Mouse (Mus musculus): ENCODE data around the gene Stk38l.
A peak's percentile ranks its signal among the peaks of the same experiment; 100 is the strongest.
"Not testable (repeated sequence)": the region's sequence is repeated elsewhere in the genome, so short reads cannot be mapped to it uniquely, and the experiment has no call there.

The Stk38l gene

DNA sequence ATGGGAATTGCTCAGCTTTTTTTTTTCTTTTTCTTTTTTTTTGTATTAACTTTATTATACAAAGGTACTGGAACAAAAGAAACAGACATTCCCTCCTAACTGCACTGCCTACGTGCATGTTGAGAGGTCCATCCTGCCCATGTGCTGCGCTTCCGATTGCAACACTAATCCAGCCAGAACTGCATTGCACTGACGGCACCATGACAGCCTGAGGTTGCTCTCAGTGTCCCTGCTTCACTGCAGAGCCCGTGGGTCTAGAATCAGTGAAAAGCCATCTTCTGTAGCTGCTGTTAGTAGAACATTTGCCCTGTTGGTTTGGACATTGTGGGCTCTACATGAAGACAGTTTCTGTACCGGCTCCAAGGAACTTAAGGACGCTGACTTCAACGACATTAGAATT lies 51.1 kb downstream of the Stk38l start:
- not testable (repeated sequence) for DNase-seq

- no peak for DNase-seq
These were observed 52.0 kb downstream of the Stk38l start for GRCm38 (mm10) chr6:146776610-146777389.

- no peak for DNase-seq
These were observed 53.3 kb downstream of the Stk38l start for GRCm38 (mm10) chr6:146778055-146778454.

DNA sequence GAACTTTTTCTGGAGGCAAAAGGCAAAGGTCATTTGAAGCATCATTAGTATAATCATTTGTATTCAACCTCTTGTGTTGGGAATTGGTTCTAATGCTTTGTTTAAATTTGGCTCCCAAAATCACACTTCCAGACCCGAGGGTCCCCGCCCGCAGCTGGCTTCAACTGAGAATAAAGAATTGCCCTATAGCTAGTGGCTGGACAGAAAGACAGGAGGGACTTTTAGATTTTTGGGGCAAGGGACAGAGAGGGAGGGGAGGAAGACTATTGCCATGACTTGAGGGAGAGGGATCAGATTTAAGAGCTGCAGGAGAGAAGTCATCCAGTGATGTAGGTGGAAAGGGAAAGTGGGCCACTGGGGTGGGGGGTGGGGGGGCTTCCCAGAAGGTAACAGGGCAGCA lies 56.8 kb downstream of the Stk38l start:
- DNase-seq = no peak

GRCm38 (mm10) chr6:146793527-146793926 lies 68.7 kb downstream of the Stk38l start:
- DNase-seq = no peak

DNA sequence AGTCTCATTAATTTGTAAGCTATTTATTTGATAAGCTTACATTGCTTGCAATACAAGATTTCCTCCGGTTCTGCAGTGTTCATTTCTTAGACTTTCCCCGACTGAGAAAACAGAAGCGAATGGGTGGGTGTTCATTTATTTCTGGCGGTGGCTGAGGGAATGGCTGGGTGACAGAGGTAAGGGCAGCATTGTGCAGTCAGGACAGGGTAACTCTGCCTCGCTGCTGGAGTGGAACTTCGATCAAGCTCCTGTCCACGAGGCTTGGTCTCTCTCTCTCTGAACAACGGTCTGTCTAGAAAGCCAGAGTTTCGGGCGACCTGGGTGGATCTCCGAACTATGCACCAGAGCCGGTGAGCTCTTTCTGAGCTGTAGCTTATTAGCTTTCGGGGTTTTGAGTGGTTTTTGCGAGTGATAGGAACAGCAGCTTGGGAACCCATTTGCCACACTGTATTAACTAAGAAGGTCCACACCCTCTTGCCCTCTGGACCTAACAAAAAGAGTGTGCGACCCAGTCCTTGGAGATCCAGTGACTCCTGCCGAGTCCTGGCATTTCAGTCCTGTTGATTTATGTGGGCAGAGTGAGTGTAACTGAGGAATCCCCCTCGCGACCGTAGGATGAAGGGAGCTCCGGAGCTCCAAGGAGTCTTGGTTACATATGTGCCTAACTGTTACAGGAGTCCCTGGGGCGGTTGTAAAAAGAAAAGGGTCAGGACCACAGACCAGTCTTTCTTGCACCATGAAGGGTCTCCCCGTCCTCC lies 70.5 kb downstream of the Stk38l start:
- DNase-seq = no peak

GRCm38 (mm10) chr6:146795924-146796545 lies 71.2 kb downstream of the Stk38l start, which contains the start of gene Arntl2:
Gene Arntl2 (plus strand): TSS chr6:146796055.
- DNase-seq = peak; percentile 38

- DNase-seq = no peak
These were observed 72.7 kb downstream of the Stk38l start for GRCm38 (mm10) chr6:146797446-146797845.

DNA sequence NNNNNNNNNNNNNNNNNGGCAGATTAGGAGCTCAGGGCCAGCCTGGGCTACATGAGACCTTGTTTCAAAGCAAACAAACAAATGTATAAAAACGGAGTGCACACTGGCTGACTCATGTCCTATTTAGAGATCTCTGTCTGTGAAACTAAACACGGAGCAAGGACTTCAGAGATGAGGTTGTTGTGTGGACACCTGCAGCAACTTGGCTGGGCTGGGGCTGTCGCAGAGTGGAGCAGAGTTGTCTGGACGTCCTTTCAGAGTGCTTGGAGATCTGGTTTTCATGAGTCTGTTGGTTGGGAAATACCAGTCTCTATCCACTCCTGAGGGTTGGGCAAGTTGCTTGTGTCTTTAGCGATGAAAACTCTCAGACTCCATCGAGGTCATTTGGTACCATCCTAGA lies 85.2 kb downstream of the Stk38l start:
- DNase-seq = no peak

GRCm38 (mm10) chr6:146813007-146813406 lies 88.2 kb downstream of the Stk38l start:
- DNase-seq = no peak

GRCm38 (mm10) chr6:146820177-146820965 lies 95.6 kb downstream of the Stk38l start:
- DNase-seq = no peak

DNA sequence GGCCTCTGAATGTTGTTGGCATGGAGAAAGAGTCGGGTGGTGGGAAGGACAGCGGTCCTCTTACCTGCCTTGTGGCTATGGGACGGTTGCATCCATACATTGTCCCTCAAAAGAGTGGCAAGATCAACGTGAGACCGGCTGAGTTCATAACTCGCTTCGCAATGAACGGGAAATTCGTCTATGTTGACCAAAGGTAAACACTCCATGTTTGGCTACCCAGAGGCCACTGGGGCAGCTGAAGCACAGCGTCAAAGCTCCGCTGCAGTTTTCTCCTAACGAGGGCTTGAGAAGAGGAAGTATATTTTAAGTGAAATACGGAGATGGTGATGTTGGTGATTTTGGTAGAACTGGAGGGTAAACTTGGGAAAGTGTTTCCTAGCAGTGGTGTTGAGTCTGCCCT lies 97.2 kb downstream of the Stk38l start:
- DNase-seq = no peak

- DNase-seq = peak; percentile 13
These were observed 100.1 kb downstream of the Stk38l start for GRCm38 (mm10) chr6:146824727-146825486.

DNA sequence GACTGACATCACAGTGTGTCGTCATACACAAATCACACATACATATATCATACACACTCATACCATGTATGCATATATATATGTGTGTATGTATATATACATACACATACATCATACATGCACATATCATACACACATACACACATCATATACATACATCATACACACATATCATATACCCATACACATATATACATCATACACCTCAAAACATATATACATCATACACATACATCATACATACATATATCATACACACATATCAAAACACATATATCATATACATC lies 100.6 kb downstream of the Stk38l start:
- DNase-seq = no peak
